Mouse (Mus musculus): ENCODE results near the gene Repin1.

DNA sequence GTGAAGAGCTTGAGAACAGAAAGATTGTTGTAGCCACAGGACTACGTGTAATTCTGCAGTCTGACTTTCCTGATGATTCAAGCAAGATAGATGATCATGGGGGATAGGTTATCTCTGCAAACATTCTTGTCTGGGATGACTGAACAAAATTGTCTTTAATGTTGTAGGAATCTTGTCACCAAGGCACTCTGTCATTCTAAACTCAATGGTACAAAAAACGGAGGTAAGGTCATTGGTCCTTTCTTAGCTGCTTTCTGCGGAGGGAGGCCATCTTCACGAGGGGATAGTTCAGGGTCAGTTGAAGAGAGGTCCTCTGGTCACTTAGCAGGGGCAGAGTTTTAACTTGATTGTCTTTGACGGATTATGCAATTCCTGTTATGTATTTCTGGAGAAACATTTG is 14.9 kb upstream of the Repin1 start:
- TF ChIP-seq TCF12 (IDR thresholded peaks at IDR 0.05; ENCODE audit: insufficient read depth, poor library complexity, severe bottlenecking), result no peak
- TF ChIP-seq E2F4 (IDR thresholded peaks at IDR 0.05; ENCODE audit: insufficient read depth), result no peak
- TF ChIP-seq USF1 (IDR thresholded peaks at IDR 0.05; ENCODE audit: low read depth), result no peak
- no peak for TF ChIP-seq SRF (IDR thresholded peaks at IDR 0.05; ENCODE audit: control insufficient read depth, insufficient read length, low read depth)
- no peak for TF ChIP-seq POLR2A (IDR thresholded peaks at IDR 0.05; ENCODE audit: insufficient read length, low read depth)
